Mouse (Mus musculus) G1E (cell line): Measurements from ENCODE around the gene Ltbp4.

Experiments
- CTCF ChIP-seq: IDR thresholded peaks from 2 replicates; pipeline ENCODE4 v1.5.1; 2012; ENCODE audit warnings: low read depth, low read length, inconsistent platforms, mixed read lengths
- GATA1 ChIP-seq: IDR thresholded peaks from 2 replicates; pipeline ENCODE4 v1.6.1; 2012; ENCODE audit warnings: borderline replicate concordance, low read length, inconsistent platforms, mixed read lengths
- POLR2AphosphoS5 ChIP-seq: IDR thresholded peaks from 2 replicates; pipeline ENCODE4 v1.6.1; 2012; ENCODE audit warnings: low read depth, low read length, inconsistent platforms; ENCODE audit not compliant: insufficient replicate concordance
- TAL1 ChIP-seq: conservative IDR thresholded peaks from 2 replicates; pipeline ENCODE4 v1.6.1; 2012; ENCODE audit warnings: low read depth, low read length, inconsistent platforms, mixed read lengths

- TF ChIP-seq CTCF (no peak), GATA1 (no peak), TAL1 (no peak), POLR2AphosphoS5 (no peak)
Measured at GRCm38 (mm10) chr7:27359162-27359561, 21.7 kb upstream of the Ltbp4 start.
